Mouse (Mus musculus) urinary bladder, postnatal 4 days (tissue): ENCODE results near the gene Mtch2.
"Not testable (repeated sequence)": the region's sequence is repeated elsewhere in the genome, so short reads cannot be mapped to it uniquely, and the experiment has no call there.

Experiments used
- DNase-seq, 2 experiments: peaks; one replicate each; pipeline ENCODE4 v3.0.0; 2021 to 2022; ENCODE audit warnings: low spot score in 2 of 2

Mtch2 gene

DNA sequence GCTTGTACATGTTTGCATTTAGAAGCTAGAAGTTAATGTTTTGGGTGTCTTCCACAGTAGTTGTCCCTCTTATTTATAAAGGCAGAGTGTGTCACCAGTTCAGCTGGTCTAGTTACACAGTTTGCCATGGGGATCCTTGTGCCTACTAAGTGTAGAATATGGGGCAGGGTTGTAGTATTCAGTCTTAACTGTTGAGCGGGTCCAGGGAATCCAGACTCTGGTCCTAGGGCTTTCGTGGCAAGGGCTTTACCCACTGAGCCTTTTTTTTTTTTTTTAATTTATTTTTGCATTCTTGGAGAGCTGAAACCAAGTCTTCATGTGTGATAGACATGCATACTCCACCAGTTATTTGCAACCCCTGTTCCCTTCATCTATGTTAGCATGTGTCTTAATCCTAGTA is 14.5 kb downstream of the Mtch2 start:
- no peak for DNase-seq

DNA sequence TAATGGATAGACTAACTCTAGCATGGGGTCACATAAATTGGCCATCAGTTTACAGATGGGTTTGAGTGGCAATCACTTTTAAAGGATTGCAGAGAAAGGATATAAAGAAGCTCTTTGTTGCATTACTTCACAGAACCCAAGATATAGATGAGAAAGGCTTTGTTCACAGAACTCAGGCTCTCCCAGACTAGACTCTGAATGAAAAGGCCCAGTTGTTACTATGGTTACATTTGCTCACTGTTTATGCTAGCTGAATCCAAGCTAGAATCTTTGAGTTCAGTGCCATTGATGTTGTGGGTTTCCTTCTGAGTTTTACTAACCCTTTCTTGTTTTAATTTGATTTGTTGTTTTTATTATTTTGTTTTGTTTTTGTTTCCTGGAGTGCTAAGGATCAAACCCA is 17.2 kb downstream of the Mtch2 start:
- DNase-seq = no peak

DNA sequence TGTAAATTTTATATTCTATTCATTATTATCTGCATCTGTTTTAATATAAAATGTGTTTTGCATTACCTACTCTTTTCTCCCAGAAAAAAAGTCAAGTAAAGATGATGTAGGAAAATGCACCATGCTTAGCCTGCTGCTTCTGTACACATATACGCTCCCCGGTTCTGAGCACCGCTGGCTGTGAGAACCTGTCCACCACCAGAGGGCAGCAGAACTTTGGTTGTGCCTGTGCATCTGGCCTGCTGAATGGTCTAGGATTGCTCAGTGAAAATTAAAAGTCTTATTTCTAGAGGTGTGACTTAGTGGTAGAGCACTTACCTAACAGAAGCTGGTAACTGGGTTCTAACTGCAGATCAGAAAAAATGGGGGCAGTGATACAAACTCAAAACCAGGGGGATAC is 19.6 kb downstream of the Mtch2 start:
- DNase-seq = peak; percentile 64 to 85

DNA sequence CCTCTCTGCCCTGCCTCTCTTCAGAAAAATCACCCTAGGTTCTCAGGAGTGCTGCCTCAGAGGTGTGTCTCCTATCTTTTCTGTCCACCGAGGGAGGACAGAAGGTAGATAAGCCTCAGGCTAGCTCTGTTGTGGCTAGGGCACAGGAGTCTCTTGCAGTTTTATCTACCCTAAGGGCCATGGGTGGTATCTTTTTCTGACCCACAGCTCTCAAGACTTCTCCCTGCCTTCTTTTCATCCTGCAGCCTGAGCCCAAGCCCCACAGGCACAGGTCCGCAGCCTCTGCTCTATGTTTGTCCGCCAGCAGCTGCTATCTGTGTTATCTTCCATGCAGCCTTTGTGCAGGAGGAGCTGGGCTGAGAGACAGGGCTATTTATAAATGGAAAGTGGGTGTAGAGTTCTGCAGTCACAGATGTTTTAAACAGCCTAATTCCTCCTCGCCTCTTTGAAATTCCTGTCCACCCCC is 23.2 kb downstream of the Mtch2 start:
- peak in 1 of 2 experiments; percentile 31 for DNase-seq

DNA sequence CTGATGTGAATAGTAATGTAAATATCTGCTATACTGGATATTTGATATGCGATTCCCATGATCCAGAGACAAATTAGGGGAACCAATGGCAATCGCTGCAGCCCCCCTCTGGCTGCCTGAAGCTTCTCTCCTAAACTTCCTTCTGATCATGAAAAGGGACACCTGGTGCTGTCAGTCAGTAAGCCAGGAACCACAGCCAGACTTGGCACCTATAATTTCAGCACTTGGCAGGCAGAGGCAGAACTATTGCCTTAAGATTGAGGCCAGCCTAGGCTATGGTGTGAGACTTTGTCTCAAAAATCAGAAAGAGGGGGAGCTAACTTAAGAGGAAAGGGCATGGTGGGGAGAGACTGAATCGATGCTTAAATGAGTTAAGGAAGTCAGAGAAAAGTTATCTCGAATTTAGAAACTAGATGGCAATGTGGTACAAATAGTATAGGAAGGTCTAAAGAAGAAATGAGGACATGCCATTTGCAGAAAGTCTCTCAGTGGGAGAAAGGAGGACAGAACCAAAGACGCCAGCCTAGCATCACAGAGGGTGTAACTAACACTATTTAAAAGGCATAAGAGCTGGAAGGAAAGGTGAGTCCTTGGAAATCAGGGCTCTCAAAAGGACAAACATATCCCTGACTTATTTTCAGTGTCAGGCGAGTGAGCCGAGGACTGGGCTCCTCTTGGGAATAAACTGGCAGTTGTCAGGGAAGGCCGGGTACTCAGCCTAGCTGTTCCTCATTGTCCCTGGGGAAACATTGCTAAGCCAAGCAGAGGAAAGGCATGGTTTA is 24.4 kb downstream of the Mtch2 start:
- DNase-seq = no peak

DNA sequence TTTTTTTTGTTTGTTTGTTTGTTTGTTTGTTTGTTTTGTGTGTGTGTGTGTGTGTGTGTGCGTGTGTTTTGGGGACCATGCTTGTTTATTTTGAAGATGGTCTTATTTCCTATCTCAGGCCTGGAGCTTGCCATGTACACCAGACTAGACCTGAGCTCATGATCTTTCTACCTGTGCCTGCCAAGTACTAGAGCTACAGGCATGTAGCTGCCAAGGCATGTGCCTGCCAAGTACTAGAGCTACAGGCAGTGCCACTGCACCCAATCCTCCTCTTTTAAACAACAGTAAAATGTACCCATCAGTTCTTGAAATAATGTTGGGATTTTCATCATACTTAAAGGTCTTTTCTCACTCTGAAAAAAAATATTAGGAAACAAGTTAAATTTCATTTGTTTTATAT is 27.1 kb downstream of the Mtch2 start:
- DNase-seq = no peak

DNA sequence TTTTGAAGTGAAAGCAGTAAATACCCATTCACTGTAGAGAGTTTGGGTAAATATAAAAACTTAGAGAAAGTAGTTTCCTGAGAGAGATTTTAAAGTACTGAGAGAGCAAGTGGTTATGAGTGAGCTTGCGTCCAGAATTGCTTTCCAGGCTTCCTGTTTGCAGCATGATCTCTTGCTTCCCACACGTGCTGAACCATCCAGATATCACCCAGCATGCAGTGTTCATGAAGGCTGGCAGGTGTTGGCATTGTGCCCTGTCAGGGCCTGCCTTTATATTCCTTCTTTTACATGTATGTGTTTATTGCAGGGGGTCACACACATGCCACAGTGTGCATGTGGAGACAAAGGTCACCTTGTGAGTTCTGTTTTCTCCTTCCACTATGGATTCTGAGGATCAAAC is 28.3 kb downstream of the Mtch2 start:
- no peak for DNase-seq

DNA sequence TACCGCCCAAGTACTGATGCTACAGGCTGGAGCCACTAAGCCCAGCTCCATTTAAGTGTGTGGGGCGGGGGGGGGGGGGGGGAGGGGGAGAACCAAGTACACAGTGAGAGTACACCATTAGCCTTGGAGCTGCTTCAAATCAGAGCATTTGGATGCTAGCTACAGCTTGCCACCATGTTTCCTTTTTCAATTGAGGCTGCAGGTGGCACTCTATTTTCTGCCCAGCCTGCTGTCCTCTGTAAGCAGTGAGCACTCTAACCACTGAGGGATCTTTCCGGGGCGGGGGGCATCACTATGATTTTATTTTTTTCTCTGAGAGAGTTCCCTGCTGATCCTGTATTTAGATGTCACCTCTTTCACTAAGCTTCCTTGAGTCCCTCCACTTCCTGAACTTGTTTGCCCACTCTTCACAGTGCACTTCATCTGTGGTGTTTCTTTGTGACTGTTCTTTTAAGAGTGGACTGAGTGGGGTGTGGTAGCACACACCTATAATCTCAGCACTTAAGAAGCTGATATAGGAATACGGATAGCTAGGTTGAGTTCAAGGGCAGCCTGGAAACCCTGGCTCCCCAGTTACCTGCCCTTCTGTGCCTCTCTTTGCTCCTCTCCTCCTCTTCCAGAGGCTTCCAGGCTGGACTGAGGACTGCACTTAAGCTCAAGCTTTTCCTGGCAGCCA is 30.8 kb downstream of the Mtch2 start:
- no peak for DNase-seq

DNA sequence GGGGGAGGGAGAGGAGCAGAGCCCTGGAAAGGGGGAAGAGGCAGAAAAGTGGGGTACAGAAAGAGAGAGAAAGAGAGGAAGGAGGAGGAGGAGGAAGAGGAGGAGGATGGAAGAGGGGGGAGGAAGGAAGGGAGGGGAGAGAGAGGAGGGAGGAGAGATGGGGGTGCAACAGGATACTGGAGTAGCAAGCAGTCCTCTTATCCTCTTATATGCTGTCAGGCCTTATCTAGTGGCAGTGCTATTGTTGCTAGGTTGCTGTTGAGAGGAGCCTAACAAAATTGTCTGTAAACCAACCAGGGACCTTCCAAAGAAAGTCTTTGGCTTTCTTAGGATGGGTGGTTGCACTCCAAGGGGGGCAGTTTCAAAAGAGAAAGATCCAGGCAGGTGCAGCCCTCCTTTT is 32.5 kb downstream of the Mtch2 start:
- DNase-seq = no peak

DNA sequence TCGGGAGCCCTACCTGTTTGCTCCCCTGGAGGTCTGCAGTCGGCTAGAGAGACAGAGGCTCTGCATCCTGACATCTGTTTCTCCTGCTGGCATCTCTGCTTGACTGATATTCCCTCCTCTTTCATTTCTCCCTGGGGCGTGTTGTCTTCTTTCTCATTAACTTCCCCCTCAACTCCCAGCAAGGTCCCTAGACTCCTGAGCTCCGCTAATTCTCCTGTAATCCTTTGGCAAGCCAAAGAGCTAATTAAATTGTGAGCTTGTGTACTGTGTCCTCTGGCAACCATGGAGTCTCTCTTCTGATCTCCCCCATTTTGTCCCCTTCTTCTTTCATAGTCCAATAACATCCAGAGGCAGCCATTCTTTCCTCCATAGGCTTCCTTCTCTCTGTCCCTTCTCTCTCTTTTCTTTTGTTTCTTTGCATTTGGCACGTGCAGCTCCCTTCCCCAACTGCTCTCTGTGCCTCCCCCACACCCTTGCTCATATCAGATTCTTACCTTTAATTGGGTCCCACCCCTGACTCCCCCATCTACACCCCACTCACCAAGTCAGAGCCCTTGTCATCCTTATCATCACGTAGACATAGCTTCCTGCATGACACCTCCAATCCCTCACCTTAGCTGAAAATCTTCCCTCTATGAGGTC is 33.3 kb downstream of the Mtch2 start:
- no peak for DNase-seq

DNA sequence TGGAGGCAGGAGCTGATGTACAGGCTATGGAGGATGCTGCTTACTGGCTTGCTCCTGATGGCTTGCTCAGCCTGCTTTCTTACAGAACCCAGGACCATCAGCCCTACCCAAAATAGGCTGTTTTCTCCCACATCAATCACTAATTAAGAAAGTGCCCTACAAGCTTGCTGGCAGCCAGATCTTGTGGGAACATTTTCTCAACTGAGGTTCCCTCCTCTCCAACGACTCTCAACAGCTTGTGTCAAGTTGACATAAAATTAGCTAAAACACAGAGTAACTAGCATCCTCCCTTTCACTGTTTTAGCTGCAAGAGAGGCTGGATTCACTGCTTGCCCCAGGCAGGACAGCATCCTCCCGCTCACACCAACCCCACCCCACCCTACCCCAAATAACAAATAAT is 34.9 kb downstream of the Mtch2 start:
- no peak for DNase-seq

DNA sequence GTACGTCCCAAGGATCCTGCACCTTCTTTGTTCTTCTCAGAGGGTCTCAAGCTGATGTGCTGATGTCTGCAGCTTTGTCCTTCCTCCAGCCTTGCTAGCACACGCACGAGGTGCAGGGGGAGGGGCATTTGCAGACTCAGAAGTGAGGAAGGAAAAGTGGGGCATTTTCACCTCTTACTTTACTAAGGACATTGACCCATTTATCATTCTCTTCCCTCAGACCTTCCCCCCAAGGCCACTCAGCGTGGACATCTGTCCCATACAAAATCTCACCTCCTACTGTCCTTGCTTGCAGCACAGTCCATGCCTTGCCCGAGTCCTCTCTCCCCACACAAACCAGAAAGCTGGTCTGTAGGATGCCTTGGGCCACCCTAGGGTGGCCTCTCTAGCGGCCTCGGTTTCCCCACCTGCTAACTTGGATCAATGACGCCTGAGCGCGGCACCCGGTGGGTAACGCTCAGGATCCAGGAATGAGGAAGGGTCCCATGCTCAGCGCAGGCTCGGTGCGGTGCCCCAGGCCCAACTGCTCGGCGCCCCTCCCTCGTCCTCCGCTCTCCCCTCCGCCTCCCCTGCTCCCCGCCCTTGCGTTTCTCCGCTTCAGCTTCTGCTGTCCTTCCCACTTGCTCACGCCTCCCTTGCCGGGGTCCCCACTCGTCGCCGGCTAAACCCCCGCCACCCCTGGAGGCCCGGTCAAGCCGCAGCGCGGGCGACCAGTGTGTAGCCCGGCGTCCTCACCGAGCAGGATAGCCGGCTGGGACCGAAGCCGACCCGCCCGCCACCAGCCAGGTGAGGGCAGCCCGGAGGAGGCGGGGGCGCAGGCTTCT is 38.5 kb downstream of the Mtch2 start, which contains the start of gene C1qtnf4:
Gene C1qtnf4, plus strand, starts transcription at position 643 of the 824 bp plus-strand sequence.
- DNase-seq = no peak

DNA sequence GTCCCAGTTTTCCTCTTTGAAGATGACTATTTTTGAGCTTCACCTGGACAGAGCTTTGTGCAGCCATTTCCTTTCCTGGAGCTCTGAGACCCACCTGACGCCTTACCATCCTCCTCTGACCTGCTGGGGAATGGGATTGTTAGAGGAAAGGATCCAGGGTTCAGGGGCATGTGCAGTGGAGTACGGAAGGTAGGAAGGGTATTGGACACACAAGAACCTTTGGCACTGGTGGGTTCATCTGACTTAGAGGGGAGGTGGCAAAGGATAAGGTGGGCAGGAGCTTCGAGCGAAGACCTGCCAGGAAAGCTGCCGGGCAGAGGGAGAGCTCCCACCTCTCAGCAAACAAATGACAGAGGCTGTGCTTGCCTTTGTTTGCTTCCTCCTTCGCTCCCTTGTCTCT is 39.5 kb downstream of the Mtch2 start:
- DNase-seq = no peak

DNA sequence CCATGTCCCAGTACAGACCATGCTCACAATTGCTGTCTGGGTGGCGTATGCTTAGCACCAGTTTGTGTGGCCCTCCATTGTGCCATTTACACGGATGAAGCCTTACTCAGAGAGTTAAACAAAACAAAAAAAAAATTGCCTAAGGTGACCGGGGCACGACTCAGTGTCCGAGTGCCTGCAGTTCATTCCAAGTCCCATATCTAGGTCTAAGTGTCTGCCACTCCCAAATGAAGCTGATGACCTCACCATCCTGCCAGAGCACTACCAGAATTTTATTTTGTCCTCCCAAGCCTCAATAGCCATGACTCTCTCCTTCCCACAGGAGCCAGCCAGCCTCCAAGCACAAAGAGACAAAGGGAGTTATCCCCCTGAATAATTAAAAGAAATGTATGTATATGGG is 40.7 kb downstream of the Mtch2 start:
- no peak for DNase-seq

DNA sequence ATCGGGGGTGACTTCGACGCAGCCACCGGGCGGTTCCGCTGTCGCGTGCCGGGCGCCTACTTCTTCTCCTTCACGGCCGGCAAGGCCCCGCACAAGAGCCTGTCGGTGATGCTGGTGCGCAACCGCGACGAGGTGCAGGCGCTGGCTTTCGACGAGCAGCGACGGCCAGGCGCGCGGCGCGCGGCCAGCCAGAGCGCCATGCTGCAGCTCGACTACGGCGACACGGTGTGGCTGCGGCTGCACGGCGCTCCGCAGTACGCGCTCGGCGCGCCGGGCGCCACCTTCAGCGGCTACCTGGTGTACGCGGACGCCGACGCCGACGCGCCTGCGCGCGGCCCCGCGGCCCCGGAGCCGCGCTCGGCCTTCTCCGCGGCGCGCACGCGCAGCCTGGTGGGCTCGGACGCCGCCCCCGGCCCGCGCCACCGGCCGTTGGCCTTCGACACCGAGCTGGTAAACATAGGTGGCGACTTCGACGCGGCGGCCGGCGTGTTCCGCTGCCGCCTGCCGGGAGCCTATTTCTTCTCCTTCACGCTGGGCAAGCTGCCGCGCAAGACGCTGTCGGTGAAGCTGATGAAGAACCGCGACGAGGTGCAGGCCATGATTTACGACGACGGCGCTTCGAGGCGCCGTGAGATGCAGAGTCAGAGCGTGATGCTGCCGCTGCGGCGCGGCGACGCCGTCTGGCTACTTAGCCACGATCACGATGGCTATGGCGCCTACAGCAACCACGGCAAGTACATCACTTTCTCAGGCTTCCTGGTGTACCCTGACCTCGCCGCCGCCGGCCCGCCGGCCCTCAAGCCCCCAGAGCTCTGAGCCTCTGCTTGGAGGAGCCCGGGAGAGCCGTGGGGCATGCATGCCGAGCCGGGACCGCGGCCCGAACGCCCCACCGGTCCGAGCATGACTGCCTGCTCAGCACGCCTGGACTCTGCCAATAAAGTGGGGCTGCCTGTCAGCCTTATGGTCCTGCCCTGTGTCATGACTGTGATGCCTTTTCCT is 42.9 kb downstream of the Mtch2 start:
- DNase-seq = peak in 1 of 2 experiments; percentile 51

DNA sequence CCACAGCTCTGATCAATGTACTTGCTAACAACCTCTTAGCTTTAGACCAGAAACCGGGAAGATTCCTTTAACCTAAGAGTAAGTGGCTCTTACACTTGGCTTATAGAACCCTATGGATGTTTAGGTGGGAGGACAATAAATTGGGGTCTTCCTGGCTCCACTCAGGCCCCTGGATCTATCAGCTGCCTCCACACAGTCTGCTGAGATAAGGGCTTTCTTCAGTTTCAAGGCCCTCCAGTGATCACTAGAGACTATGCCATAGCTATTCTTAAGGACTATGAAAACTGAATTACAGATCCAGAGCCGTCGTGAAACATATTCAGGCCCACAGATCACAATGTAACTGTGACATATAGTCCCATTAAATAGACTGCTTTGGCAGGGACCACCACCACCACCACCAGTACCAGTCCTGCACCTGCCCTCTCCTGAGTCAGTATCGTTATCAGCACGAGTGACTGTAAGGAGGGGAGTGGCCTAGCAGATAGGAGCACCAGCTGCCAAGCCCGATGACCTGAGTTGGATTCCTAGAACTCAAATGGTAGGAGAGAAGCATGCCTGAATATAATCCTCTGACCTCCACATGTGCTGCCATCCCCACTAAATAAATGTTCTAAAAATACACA is 46.8 kb downstream of the Mtch2 start:
- DNase-seq = no peak

DNA sequence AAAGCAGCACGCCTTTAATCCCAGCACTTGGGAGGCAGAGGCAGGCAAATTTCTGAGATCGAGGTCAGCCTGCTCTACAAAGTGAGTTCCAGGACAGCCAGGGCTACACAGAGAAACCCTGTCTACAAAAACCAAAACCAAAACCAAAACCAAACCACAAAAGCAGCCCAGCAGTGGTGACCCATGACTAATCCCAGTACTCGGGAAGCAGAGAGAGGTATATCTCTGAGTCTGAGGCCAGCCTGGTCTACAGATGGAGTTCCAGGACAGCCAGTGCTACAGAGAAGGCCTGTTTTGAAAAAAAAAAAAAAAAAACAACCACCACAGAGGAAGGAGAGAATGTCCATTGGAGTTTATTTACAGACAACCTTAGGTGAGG is 47.3 kb downstream of the Mtch2 start:
- DNase-seq = not testable (repeated sequence)

DNA sequence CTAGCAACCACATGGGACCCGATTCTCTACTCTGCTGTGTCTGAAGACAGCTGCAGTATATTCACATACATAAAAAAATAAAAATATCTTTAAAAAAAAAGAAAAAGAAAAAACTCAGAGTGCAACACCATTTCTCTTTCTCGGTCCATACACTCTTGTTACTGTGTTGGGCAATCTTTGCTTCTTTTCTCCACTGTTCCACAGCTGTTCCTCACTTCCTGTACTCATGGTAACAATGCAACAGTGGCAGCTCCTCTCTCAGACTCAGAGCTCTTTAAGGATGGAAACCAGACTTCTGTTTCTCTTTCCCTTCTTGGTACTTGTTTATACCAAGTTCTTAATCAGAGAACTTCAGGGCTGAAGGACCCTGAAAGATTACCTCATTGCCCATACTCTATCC is 56.4 kb downstream of the Mtch2 start:
- no peak for DNase-seq

DNA sequence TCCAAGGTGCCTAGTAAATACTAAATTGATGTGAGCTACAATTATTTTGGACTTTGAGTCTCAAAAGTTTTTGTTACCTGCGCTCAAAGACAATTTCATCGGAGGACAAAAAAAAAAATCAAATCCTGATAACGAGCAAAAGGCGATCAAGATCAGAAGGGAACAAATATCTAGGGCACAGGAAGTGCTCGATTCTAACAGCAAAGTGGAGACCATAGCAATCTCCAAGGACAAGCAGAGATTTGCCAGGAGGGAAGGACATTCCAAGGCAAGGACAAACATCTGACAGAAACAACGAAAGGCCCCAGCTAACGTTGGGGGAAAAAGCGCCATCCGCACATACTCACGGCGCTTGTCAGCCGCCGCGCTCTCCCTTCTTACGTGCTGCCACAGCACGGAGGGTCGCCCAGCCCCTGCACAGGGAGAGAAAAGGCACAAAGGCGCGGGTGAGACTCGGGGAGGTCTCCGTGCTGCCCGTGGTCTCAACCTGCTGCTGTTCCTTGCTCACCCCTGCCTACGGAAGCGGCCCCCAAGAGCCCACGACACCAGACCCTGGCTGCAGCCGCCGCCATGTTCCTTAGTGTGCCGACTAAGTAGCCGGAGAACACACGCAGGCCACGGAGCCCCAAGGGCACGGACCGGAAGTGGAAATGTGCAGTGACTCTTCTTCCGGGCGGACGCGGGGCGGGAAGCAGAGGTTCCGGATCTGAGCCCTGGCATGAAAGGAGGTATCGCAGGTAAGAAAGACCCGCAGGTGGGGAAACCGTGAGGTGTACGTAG is 57.3 kb downstream of the Mtch2 start, which contains the start of the genes Kbtbd4 and Ndufs3:
Gene Kbtbd4, plus strand, starts transcription at position 665 of the 780 bp plus-strand sequence.
Gene Ndufs3, minus strand, starts transcription at position 752 of the 780 bp plus-strand sequence.
- DNase-seq = peak; percentile 80 to 87
